Mouse (Mus musculus): ENCODE measurements at regions not wholly inside any gene's neighbourhood (a gene's known extent, or its start where the extent isn't known, plus 50 kb on each side); places are given as distances from the start of the nearest gene placed in this dataset.

GRCm38 (mm10) chr12:17113465-17114177 is 63.1 kb downstream of the Kcnf1 start:
- no peak for DNase-seq (ENCODE audit: low read depth in 2 of 2, low spot score in 2 of 2)

DNA sequence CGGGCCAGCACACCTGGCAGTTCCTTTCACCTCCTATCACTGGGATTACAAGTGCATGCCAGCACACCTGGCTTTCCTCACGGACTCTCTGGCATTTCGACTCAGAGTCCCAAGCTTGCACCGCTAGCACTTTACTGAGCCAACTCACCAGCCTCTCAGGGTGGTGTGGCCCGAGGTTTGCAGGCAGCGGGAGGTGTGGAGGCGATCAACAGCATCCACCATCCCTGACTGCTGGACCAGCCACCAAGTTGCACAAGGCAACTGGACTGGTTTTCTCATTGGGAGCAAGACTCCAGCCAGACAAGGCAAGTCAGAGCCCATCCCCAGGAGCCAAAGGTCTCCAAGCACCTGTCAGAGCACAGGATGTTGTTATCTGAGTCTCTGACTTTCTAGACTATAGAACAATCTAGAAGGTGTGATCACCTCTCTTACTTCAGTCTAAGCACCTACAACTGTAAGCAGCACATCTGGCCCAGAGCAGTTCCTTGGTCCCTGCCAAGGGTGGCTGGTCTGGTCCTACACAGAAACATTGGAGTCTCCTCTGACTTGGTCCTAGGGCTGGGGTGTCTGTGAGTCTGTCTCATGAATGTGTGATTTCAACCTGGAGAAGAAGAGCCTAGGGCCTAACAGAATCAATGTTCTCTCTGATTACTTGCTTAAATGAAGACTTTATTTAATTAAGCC is 63.8 kb downstream of the Kcnf1 start:
- DNase-seq (ENCODE audit: low read depth in 2 of 2, low spot score in 2 of 2) = no peak

GRCm38 (mm10) chr12:17106220-17106619 is 70.5 kb downstream of the Kcnf1 start:
- DNase-seq (ENCODE audit: low read depth in 2 of 2, low spot score in 2 of 2) = no peak

DNA sequence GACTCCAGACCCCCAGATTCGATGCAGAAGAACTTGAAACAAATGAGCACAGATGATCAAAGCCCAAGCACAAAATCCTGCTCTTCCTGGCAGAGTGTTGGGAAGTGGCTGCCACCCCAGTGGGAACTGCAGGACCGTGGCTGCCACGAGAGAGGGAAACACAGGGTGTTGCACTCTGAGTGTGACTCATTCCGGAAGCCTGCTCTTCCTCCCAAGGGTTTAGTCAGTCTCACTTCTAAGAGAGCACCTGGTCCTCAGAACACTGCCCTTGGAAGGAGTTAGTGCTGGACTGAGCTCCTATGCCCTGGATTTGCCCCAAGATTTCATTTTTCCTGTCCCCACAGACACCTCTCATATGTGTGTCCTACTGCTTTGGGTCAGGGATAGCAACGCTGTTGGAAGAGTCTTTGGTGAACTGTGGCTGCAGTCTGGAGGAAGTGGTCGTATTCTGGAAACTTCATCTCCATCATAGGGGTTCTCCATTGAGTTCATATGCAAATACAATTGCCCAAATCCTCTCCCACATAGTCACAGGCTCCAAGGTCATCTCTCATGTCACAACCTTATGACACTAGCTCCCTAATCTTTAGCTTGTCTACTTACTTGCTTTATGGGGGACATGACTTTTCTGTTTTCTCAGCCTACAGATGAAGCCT is 71.5 kb downstream of the Kcnf1 start:
- DNase-seq (ENCODE audit: low read depth in 2 of 2, low spot score in 2 of 2) = no peak

GRCm38 (mm10) chr12:17101842-17102241 is 74.8 kb downstream of the Kcnf1 start:
- DNase-seq (ENCODE audit: low read depth in 2 of 2, low spot score in 2 of 2) = no peak

DNA sequence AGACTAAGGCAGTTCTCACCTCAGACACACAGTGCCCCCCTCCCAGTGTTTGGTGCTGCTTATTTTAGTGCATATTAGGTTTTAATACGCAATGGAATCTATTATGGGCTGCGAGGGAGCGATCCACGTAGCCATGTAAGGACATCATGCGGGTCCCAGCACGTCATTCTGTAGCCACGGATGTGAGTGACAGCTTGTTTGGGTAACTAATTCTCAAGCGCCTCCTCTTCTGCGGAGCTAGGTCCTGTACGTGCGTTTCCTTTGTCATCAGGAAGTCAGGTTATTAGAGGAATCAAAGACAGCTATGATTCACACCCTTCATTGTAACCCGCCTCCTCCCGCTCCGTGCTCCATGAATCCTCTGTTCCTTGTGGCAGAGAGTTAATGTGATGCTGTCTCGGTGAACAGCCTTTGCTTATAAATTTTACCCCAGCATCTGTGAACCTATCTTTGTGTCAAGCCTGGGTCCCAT is 78.9 kb downstream of the Kcnf1 start:
- DNase-seq (ENCODE audit: low read depth in 2 of 2, low spot score in 2 of 2) = no peak

DNA sequence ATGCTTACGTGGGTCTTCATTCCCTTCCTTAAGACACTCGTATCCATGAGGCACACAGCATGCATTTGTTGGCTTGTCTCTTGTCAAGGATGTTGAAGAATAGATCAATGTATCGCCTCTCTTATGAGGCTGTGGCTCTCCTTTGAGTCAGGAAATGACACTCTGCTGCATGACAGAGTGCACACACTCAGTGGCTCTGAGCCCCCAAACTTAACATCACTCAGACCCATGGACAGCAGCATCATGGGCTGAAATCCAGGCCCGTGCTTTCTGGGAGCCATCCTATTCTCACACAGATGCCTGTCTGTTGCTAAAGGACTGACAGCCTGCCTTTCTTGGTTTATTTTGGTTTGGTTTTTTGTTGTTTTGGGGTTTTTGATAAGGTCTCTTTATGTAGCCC is 81.9 kb downstream of the Kcnf1 start:
- DNase-seq (ENCODE audit: low read depth in 2 of 2, low spot score in 2 of 2) = no peak

- no peak for DNase-seq (ENCODE audit: low read depth in 2 of 2, low spot score in 2 of 2)
Measured at GRCm38 (mm10) chr12:17093772-17094171, 82.2 kb upstream of the 2410004P03Rik start.

- DNase-seq (ENCODE audit: low read depth in 2 of 2, low spot score in 2 of 2) = no peak
Measured at GRCm38 (mm10) chr12:17091058-17091457, 79.5 kb upstream of the 2410004P03Rik start.

DNA sequence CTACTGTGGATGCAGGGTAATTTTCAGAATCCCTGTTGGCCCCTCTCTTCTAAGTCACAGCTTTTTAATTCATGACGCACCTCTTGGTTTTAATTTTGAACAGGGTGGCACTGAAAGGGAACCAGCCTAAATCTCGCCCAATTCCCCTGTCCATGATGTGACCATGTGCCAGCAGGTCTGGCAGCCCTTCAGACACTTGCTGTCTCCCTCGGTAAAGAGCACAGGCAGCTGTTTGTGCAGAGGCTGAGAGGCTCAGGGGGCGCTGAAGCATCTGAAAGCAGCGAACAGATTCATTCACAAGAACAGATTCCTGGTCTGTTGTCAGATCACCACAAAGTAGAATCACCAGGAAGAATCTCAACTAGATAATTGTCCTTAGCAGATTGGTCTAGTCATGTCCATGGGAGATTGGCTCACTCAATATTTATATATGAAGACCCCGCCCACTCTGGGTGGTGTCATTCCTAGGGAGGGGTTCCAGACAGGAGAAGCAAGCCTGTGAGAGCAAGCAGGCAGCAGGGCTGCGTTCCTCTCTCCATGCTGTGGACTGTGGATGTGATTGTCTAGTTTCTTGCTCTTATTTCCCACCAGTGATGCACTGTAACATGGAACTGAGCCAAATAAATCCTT is 78.3 kb upstream of the 2410004P03Rik start:
- no peak for DNase-seq (ENCODE audit: low read depth in 2 of 2, low spot score in 2 of 2)

DNA sequence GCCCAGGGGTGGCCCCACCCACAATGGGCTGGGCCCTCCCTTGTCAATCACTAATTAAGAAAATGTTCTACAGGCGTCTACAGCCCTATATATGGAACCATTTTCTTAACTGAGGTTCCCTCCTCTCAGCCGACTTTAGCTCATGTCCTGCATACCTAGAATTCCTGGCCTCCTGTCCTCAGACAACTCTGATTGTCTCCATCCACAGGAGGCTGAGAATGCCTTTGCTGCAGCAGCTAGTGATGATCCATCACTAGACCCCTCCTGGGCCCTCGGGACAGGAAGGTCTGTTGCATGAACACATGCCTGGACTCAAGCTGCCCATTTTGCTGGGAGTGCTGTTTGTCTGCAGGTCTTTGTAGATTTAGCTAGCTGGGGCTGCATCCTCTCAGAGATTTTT is 75.9 kb upstream of the 2410004P03Rik start:
- DNase-seq (ENCODE audit: low read depth in 2 of 2, low spot score in 2 of 2) = no peak

GRCm38 (mm10) chr12:17085209-17085574 is 73.7 kb upstream of the 2410004P03Rik start:
- DNase-seq (ENCODE audit: low read depth in 2 of 2, low spot score in 2 of 2) = no peak

DNA sequence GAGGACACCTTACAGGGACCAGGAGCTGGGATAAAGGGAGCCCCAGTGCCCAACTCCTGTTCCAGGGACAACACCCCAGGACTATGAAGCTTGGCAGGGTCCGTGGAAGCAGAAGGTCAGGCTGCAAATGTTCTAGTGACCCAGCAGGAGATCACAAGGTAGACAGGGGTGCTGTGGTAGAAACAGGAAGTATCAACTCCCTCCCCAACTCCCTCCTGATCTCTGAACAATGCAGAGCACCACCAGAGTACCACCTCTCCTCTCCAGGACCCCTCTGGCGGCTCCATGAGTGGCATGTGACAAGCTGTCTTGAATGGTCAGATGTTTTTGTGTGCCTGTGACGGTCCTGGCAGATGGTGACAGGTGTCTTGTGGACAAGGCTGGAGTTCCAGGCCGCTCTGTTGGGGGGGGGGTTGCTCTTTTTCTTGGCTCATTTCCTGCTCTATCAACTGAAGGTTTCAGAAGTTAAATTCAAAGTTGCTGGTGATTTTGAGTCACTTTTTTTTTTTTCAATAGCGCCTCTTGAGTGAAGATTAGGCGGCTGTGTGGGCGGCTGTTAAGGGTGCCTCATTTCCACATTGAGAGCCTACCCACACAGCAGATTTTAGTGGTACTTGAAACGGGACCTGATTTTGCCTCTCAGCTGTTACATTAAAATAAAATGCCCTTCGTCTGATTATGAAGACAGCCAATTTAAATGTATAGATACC is 73.1 kb upstream of the 2410004P03Rik start:
- peak in 1 of 2 experiments; percentile 6 for DNase-seq (ENCODE audit: low read depth in 2 of 2, low spot score in 2 of 2)

DNA sequence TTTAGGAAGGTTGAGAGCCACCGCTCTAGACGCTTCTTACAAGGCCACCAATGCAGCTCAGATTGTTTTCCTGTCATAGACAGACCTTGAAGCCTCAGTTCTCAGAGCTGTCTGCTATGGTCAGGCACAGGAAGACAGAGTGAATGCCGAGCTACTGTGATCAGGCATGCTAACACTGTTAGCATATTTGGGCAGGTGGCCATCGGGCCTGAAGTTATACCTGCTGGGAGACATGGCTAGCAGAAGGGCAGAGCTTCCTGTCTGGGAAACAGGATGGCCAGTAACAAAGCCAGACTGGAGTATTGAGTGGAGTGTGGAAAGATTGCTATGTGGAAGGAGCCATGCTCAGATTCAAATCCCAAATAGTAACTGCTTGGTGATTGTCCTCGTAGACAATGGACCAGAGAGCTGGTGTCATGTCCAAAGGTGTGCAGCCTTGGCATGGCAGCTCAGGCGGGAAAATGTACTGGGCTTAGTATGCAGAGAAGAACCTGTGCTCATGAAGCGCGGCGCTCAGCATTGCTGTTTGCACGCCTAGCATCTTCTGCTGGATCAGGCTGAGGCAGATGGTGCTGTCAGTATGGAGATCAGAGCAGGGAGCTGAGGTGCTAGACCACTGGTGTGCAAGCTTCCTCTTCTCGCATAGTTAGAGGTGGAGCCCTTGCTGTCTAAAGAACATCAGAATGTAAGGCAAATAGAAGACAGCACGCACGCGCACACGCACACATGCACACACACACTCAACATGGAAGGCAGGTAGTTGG is 60.3 kb upstream of the 2410004P03Rik start:
- no peak for DNase-seq (ENCODE audit: low read depth in 2 of 2, low spot score in 2 of 2)

GRCm38 (mm10) chr12:17069808-17070207 is 58.3 kb upstream of the 2410004P03Rik start:
- no peak for DNase-seq (ENCODE audit: low read depth in 2 of 2, low spot score in 2 of 2)

DNA sequence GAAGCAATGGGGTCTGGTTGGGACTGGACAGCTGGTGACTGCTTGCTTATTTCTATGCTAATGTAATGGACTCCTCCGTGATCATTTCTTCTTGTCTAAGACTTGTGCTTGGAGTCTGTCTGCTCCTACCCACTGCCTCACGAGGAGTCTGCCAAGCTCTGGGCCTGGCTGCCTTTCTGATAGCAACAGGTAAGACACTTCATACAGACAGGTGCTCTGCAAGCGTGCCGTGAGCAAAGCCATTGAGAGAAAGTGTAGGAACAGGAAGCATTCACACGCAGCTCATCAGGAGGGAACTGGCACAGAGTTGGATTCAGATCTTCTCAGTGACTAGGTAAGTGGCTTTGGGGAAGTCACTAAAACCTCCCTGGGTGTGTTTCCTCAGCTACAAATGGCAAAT is 57.6 kb upstream of the 2410004P03Rik start:
- no peak for DNase-seq (ENCODE audit: low read depth in 2 of 2, low spot score in 2 of 2)

DNA sequence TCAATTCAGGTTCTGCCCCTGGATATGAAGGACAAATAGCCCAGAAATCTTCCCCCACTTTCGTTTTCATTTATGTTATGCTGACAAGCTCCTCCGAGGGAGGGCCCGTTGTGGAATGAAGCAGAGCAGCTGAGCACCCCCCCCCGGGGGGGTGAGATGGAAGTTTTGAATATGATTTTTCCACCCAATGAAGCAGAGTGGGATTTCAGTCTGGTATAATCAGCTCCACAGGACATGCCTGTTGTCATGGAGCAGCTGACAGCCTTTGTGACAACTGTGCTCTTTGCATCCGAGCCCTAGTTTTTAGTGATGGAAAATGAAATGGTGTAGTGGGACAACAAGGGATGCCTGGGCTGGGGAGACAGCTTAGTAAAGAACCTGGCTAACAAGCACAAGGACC is 52.4 kb upstream of the 2410004P03Rik start:
- DNase-seq (ENCODE audit: low read depth in 2 of 2, low spot score in 2 of 2) = no peak

All from CD8-positive naive resting alpha-beta T cell, adult 2 months (primary cell).